Mouse (Mus musculus): ENCODE measurements around the gene Cmc2. TPM values are rescaled to one million over a fixed set of nuclear protein-coding genes. Genes with fewer than 3 reads are reported as not detected.

Gene Cmc2
- polyA plus RNA-seq, 1 experiment: 21.6 TPM

DNA sequence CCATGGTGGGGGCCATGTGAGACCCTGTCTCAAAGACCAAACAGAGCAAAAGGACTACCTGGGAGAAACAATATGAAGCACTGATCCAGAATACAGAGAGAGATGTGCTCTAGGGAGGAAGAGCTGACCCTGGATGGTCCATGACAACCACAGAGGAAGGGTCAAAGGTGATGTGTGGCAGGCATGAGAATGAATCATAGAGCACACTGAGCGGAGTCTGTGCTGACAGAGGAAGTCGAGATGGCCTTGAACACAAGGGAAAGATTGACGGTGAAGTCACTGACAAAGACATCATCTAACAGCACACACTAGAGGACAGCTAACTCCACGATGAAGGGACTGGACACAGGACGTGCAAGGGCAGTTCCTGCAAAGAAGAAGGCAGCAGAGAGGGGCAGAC lies 29.8 kb downstream of the Cmc2 start:
- Histone ChIP-seq H3K4me1 (ENCODE audit: control insufficient read depth, insufficient read depth, low read length) (no peaks in the 10 kb centered on the region), H3K4me3 (ENCODE audit: insufficient read depth, low read length) (no peak overlapping the region), H3K27ac (ENCODE audit: insufficient read depth, low read length) (no peak overlapping the region)
- no peak for TF ChIP-seq CTCF (IDR thresholded peaks at IDR 0.05; ENCODE audit: extremely low read depth, insufficient read depth, low read length)
- no peak for TF ChIP-seq POLR2A (IDR thresholded peaks at IDR 0.05; ENCODE audit: extremely low read depth, insufficient read depth, low read length)

DNA sequence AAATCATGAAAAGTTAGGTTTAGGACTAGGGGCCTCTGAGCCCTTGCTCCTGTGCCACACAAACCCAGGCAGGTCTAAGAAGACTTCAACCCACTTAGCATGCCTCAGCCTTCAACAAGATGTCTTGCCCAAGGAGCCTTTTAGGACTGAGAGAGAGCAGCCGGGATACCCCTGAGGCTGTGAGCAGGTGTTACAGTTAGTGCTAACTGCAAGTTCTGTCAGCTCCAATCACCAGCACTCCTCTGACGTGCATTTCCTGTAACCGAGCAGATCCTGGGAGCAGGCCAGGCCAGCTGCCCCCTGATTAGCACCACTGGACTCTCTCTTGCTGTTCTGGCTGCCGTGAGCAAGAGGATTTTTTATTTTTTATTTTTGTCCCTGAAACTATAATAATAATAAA lies 33.4 kb downstream of the Cmc2 start:
- H3K4me3 ChIP-seq (ENCODE audit: insufficient read depth, low read length): no peak overlapping the region
- H3K4me1 ChIP-seq (ENCODE audit: control insufficient read depth, insufficient read depth, low read length): no peaks in the 10 kb centered on the region
- no peak overlapping the region for H3K27ac ChIP-seq (ENCODE audit: insufficient read depth, low read length)
- TF ChIP-seq POLR2A (IDR thresholded peaks at IDR 0.05; ENCODE audit: extremely low read depth, insufficient read depth, low read length) (no peak), CTCF (IDR thresholded peaks at IDR 0.05; ENCODE audit: extremely low read depth, insufficient read depth, low read length) (no peak)

DNA sequence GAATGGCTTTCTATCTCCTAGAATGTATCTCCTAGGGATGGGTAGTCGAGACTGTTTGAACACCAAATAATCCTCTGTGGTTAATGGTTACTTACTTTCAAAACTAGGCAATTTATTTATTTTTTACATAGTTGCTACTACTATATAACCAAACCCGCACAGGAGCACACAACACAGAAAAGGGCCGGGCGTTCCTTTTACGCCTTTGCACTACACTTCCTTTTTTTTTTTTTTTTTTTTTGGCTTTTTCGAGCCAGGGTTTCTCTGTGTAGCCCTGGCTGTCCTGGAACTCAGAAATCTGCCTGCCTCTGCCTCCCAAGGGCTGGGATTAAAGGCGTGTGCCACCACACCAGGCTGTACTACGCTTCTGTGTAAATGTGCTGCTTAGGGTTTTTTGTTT lies 39.9 kb downstream of the Cmc2 start:
- TF ChIP-seq CTCF (IDR thresholded peaks at IDR 0.05; ENCODE audit: extremely low read depth, insufficient read depth, low read length) (no peak), POLR2A (IDR thresholded peaks at IDR 0.05; ENCODE audit: extremely low read depth, insufficient read depth, low read length) (no peak)
- H3K4me1 ChIP-seq (ENCODE audit: control insufficient read depth, insufficient read depth, low read length): no peaks in the 10 kb centered on the region
- H3K27ac ChIP-seq (ENCODE audit: insufficient read depth, low read length): no peak overlapping the region
- no peak overlapping the region for H3K4me3 ChIP-seq (ENCODE audit: insufficient read depth, low read length)

DNA sequence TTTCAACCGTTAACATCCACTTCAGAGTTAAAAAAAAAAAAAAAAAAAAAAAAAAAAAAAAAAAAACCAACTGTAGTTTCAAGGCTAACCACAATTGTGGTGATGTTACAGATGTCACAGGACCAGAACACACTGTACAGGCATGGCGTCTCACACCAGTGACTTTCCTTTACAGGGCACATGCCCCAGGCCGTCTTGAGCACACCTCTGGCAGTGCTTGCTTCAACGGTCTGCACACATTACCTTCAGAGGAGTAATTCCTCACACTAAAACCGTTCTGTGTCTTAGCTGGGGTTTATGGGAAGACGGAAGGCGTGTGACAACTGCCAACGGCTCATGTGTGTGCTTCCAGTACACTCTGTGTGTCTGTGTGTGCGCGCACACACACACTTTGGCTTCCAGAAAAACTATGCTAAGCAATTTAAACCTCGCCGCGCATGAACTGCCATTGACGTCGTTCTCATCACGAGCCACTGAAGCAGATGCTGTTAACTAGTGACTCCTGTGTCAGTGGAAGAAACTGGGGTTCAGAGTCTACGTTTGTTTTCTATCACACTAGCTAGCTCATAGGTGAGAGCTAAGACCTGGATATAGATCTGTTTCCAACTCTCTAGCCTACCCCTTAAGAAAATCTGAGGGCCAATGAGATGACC lies 45.3 kb downstream of the Cmc2 start:
- no peak for TF ChIP-seq CTCF (IDR thresholded peaks at IDR 0.05; ENCODE audit: extremely low read depth, insufficient read depth, low read length)
- no peak for TF ChIP-seq POLR2A (IDR thresholded peaks at IDR 0.05; ENCODE audit: extremely low read depth, insufficient read depth, low read length)
- H3K27ac ChIP-seq (ENCODE audit: insufficient read depth, low read length): no peak overlapping the region

DNA sequence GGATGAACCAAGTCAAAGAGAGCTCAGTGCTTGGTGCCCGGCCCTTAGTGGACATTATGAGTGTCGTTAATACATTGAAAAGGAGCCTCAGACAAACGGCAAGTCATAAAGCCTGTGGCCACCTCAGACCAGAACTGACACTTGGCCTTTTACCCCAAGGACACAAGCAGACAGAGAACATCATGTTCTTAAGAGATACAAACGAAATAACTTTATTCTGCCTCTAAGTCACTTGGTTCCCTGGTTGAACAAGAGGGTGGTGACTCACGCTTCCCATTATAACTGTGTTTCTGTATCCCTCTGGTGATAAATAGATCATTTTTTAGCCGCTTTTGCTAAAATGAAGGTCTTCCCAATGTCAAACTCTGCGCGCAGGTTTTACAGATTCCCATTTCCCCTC lies 47.3 kb downstream of the Cmc2 start:
- Histone ChIP-seq H3K27ac (ENCODE audit: insufficient read depth, low read length) (no peak overlapping the region), H3K4me3 (ENCODE audit: insufficient read depth, low read length) (no peak overlapping the region), H3K4me1 (ENCODE audit: control insufficient read depth, insufficient read depth, low read length) (no peaks in the 10 kb centered on the region)
- TF ChIP-seq POLR2A (IDR thresholded peaks at IDR 0.05; ENCODE audit: extremely low read depth, insufficient read depth, low read length): no peak
- TF ChIP-seq CTCF (IDR thresholded peaks at IDR 0.05; ENCODE audit: extremely low read depth, insufficient read depth, low read length): no peak

More for the DNA sequence above, 45.3 kb downstream of the Cmc2 start:
- Histone ChIP-seq H3K4me1 (ENCODE audit: control insufficient read depth, insufficient read depth, low read length) (no peaks in the 10 kb centered on the region), H3K4me3 (ENCODE audit: insufficient read depth, low read length) (no peak overlapping the region)

DNA sequence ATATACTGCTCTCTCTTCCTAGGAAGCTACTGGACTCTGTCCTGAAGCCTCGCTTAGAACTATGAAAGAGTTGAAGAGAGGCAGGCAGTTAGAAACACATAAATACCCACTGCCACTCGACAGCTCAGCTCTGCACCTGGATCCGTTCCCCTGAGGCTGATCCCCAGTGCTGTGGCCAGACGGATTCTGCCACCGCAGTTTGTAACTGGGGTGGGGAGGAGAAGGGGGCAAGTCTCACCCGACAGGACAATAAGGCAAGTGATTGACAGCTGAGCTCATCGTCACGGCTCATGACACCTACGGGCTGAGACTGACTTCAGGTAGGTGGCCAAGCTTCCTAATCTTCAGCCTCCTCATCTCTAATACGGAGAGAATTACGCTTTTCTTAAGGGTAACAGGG lies 47.7 kb downstream of the Cmc2 start:
- H3K27ac ChIP-seq (ENCODE audit: insufficient read depth, low read length): no peak overlapping the region
- H3K4me1 ChIP-seq (ENCODE audit: control insufficient read depth, insufficient read depth, low read length): no peaks in the 10 kb centered on the region
- H3K4me3 ChIP-seq (ENCODE audit: insufficient read depth, low read length): no peak overlapping the region
- TF ChIP-seq CTCF (IDR thresholded peaks at IDR 0.05; ENCODE audit: extremely low read depth, insufficient read depth, low read length): no peak
- TF ChIP-seq POLR2A (IDR thresholded peaks at IDR 0.05; ENCODE audit: extremely low read depth, insufficient read depth, low read length): no peak

DNA sequence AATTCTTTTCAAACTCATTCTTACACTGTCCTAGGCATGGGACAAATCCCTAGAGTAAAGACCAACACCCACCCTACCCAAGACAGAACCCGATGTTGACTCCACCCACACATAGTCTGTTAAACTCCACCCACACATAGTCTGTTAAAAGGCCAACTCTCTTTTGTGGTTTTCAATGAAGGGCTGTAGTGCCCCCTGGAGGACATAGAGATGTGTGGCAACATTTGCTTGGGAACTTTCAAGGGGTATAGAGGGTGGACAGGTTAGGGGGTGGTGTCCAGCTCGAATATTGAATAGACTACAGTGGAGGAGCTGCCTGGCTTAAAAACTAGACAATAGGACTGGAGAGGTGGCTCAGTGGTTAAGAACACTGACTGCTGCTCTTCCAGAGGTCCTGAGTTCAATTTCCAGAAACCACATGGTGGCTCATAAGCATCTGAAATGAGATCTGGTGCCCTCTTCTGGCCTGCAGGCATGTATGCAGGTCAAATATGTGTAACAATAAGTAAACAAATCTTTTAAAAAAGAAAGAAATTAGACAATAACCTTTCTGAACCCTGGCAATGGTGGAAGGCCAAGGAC lies 48.4 kb downstream of the Cmc2 start:
- Histone ChIP-seq H3K4me1 (ENCODE audit: control insufficient read depth, insufficient read depth, low read length) (no peaks in the 10 kb centered on the region), H3K27ac (ENCODE audit: insufficient read depth, low read length) (no peak overlapping the region), H3K4me3 (ENCODE audit: insufficient read depth, low read length) (no peak overlapping the region)
- TF ChIP-seq CTCF (IDR thresholded peaks at IDR 0.05; ENCODE audit: extremely low read depth, insufficient read depth, low read length) (peak; percentile 43), POLR2A (IDR thresholded peaks at IDR 0.05; ENCODE audit: extremely low read depth, insufficient read depth, low read length) (no peak)

DNA sequence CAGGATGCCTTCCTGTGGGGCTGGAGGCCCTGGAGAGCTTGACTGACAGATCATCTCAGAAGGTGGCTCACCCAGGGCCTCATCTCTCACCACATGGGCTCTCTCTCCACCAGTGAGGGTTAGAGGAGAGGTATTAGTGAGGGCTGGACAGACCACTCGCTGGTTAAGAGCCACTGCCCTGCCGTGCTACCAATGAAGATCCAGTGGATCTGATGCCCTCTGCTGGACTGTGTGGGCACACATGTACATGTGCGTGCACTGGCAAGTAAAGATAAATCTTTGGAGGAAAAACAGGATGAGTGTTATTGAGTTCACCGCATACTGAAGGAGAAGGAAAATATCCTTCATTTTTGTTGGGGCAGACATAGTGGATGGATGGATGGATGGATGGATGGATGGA lies 52.6 kb downstream of the Cmc2 start:
- no peaks in the 10 kb centered on the region for H3K4me1 ChIP-seq (ENCODE audit: control insufficient read depth, insufficient read depth, low read length)
- no peak overlapping the region for H3K4me3 ChIP-seq (ENCODE audit: insufficient read depth, low read length)
- H3K27ac ChIP-seq (ENCODE audit: insufficient read depth, low read length): no peak overlapping the region
- TF ChIP-seq POLR2A (IDR thresholded peaks at IDR 0.05; ENCODE audit: extremely low read depth, insufficient read depth, low read length) (no peak), CTCF (IDR thresholded peaks at IDR 0.05; ENCODE audit: extremely low read depth, insufficient read depth, low read length) (peak; percentile 77)

DNA sequence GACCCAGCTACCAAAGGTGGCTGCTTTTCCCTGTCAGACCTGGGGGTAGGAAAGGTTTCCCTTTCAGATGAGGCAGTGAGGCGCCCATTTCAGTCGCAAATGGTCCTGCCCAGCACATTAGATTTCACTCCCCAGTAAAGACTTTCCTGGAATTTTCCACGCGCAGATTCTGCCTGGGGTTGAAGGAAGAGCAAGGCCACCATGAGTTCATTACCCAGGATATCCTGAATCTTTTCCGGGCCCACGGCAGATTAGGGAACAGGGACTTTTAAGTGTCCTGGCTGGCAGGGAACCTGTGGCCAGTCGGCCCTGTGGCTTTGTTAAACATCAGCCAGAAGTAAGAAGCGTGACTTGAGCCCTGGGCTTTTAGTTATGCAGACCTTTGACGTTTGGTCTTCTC lies 53.9 kb downstream of the Cmc2 start:
- TF ChIP-seq CTCF (IDR thresholded peaks at IDR 0.05; ENCODE audit: extremely low read depth, insufficient read depth, low read length) (no peak), POLR2A (IDR thresholded peaks at IDR 0.05; ENCODE audit: extremely low read depth, insufficient read depth, low read length) (no peak)
- H3K4me3 ChIP-seq (ENCODE audit: insufficient read depth, low read length): no peak overlapping the region
- no peak overlapping the region for H3K27ac ChIP-seq (ENCODE audit: insufficient read depth, low read length)
- no peaks in the 10 kb centered on the region for H3K4me1 ChIP-seq (ENCODE audit: control insufficient read depth, insufficient read depth, low read length)
